Mouse (Mus musculus): Measurements from ENCODE around the gene Nisch. TPM values are rescaled to one million over a fixed set of nuclear protein-coding genes. Genes with fewer than 3 reads are reported as not detected.

Gene Nisch
- total and polyA plus RNA-seq, 2 experiments from 2014 or later = 274 to 398 TPM

GRCm38 (mm10) chr14:31131272-31131821, 85.4 kb downstream of the Nisch start:
- ATAC-seq (ENCODE audit: low FRiP score) (no peak), DNase-seq (ENCODE audit: low spot score) (peak; percentile 54)
- peak overlapping the region; percentile 70 for H3K4me3 ChIP-seq (ENCODE audit: low read depth, low read length)

GRCm38 (mm10) chr14:31130236-31131220, 86.2 kb downstream of the Nisch start, which contains the start of gene Nt5dc2:
Gene Nt5dc2 (plus strand): TSS chr14:31131053.
- DNase-seq (ENCODE audit: low spot score) (peak; percentile 95), ATAC-seq (ENCODE audit: low FRiP score) (peak; percentile 82)
- Histone ChIP-seq H3K27ac (ENCODE audit: low read depth, low read length) (peak within 1 kb of the TSS; percentile 79), H3K4me1 (ENCODE audit: insufficient read depth, low read length) (peaks cover 8% of the 10 kb centered on the region; the same call in 1 of the 2 replicates), H3K4me2 (ENCODE audit: low read depth, low read length, poor library complexity, severe bottlenecking) (peak within 1 kb of the TSS; percentile 77), H3K9me3 (ENCODE audit: low read length) (no peaks in the 10 kb centered on the region), H3K9ac (replicated peaks; ENCODE audit: low read length, poor library complexity, severe bottlenecking) (peak within 1 kb of the TSS; percentile 83), H3K4me3 (ENCODE audit: low read depth, low read length) (peak within 1 kb of the TSS; percentile 70), H3K36me3 (ENCODE audit: insufficient read depth, low read length) (no peaks in the 10 kb centered on the region), H3K27me3 (ENCODE audit: insufficient read depth, low read length) (no peaks in the 10 kb centered on the region)
- TF ChIP-seq CTCF (IDR thresholded peaks at IDR 0.05) = peak; percentile 45
- WGBS = 4% methylated on average over 51 of the region's 63 CpGs

More at GRCm38 (mm10) chr14:31131272-31131821, 85.4 kb downstream of the Nisch start:
- H3K4me1 ChIP-seq (ENCODE audit: insufficient read depth, low read length) = peaks cover 8% of the 10 kb centered on the region; the same call in 1 of the 2 replicates
- H3K27me3 ChIP-seq (ENCODE audit: insufficient read depth, low read length) = no peaks in the 10 kb centered on the region
- no peak for TF ChIP-seq CTCF (IDR thresholded peaks at IDR 0.05)
- peak overlapping the region; percentile 77 for H3K4me2 ChIP-seq (ENCODE audit: low read depth, low read length, poor library complexity, severe bottlenecking)
- H3K9me3 ChIP-seq (ENCODE audit: low read length) = no peaks in the 10 kb centered on the region
- under 1% methylated on average over 42 of the region's 43 CpGs for WGBS
- peak overlapping the region; percentile 79 for H3K27ac ChIP-seq (ENCODE audit: low read depth, low read length)
- no peaks in the 10 kb centered on the region; the same call in 1 of the 2 replicates for H3K36me3 ChIP-seq (ENCODE audit: insufficient read depth, low read length)
- H3K9ac ChIP-seq (replicated peaks; ENCODE audit: low read length, poor library complexity, severe bottlenecking) = peak overlapping the region; percentile 83

- Histone ChIP-seq H3K27ac (ENCODE audit: low read depth, low read length) (peak overlapping the region; percentile 79), H3K9ac (replicated peaks; ENCODE audit: low read length, poor library complexity, severe bottlenecking) (0 out of 2 replicates have a peak overlapping the region, but pooled peaks have one; percentile 13), H3K4me3 (ENCODE audit: low read depth, low read length) (peak overlapping the region; percentile 22; the same call in 1 of the 2 replicates), H3K4me2 (ENCODE audit: low read depth, low read length, poor library complexity, severe bottlenecking) (peak overlapping the region; percentile 36; the same call in 1 of the 2 replicates), H3K4me1 (ENCODE audit: insufficient read depth, low read length) (peaks cover 8% of the 10 kb centered on the region; the same call in 1 of the 2 replicates), H3K36me3 (ENCODE audit: insufficient read depth, low read length) (no peaks in the 10 kb centered on the region), H3K27me3 (ENCODE audit: insufficient read depth, low read length) (no peaks in the 10 kb centered on the region), H3K9me3 (ENCODE audit: low read length) (no peaks in the 10 kb centered on the region)
- ATAC-seq (ENCODE audit: low FRiP score) (no peak), DNase-seq (ENCODE audit: low spot score) (no peak)
- TF ChIP-seq CTCF (IDR thresholded peaks at IDR 0.05) = no peak
- WGBS = 66% methylated on average over 15 of the region's 15 CpGs
Measured at GRCm38 (mm10) chr14:31129326-31130235, 87.2 kb downstream of the Nisch start.

- under 1% methylated on average over 33 of the region's 33 CpGs for WGBS
- peaks cover 8% of the 10 kb centered on the region; the same call in 1 of the 2 replicates for H3K4me1 ChIP-seq (ENCODE audit: insufficient read depth, low read length)
Measured at GRCm38 (mm10) chr14:31128826-31129219, 87.9 kb downstream of the Nisch start, which contains the start of gene Smim4. Gene Smim4 (minus strand): TSS chr14:31128956.

More at GRCm38 (mm10) chr14:31128826-31129219, 87.9 kb downstream of the Nisch start, which contains the start of gene Smim4:
- peak; percentile 67 for TF ChIP-seq CTCF (IDR thresholded peaks at IDR 0.05)
- peak within 1 kb of the TSS; percentile 79 for H3K27ac ChIP-seq (ENCODE audit: low read depth, low read length)
- no peaks in the 10 kb centered on the region for H3K36me3 ChIP-seq (ENCODE audit: insufficient read depth, low read length)
- H3K9me3 ChIP-seq (ENCODE audit: low read length) = no peaks in the 10 kb centered on the region
- peak within 1 kb of the TSS; percentile 61 for H3K9ac ChIP-seq (replicated peaks; ENCODE audit: low read length, poor library complexity, severe bottlenecking)
- peak; percentile 100 for DNase-seq (ENCODE audit: low spot score)
- H3K4me3 ChIP-seq (ENCODE audit: low read depth, low read length) = peak within 1 kb of the TSS; percentile 59
- ATAC-seq (ENCODE audit: low FRiP score) = peak; percentile 95
- H3K27me3 ChIP-seq (ENCODE audit: insufficient read depth, low read length) = no peaks in the 10 kb centered on the region
- peak within 1 kb of the TSS; percentile 90 for H3K4me2 ChIP-seq (ENCODE audit: low read depth, low read length, poor library complexity, severe bottlenecking)
